Mouse (Mus musculus) testis, adult 2 months (tissue): ENCODE measurements around the gene Radil. TPM values are rescaled to one million over a fixed set of nuclear protein-coding genes. Genes with fewer than 3 reads are reported as not detected.

Experiments
- H3K27ac ChIP-seq: fragments of 200-500 bp; 2 replicates; pipeline ENCODE4 v1.5.1; 2012; ENCODE audit warnings: low read depth, low read length; ENCODE audit not compliant: control insufficient read depth, insufficient read depth
- H3K27me3 ChIP-seq: fragments of 200-500 bp; 2 replicates; pipeline ENCODE4 v1.6.1; 2012; ENCODE audit warnings: mild to moderate bottlenecking, low read length, moderate library complexity; ENCODE audit not compliant: control insufficient read depth, insufficient read depth
- H3K36me3 ChIP-seq: fragments of 200-500 bp; 2 replicates; pipeline ENCODE4 v1.6.1; 2012; ENCODE audit warnings: mild to moderate bottlenecking, low read length; ENCODE audit not compliant: control insufficient read depth, insufficient read depth
- H3K4me1 ChIP-seq: fragments of 200-500 bp; 2 replicates; pipeline ENCODE4 v1.6.1; 2012; ENCODE audit warnings: low read length; ENCODE audit not compliant: control insufficient read depth, insufficient read depth
- H3K4me3 ChIP-seq: fragments of 200-500 bp; 2 replicates; pipeline ENCODE4 v1.5.1; 2012; ENCODE audit warnings: low read depth, mild to moderate bottlenecking, low read length, moderate library complexity, mixed read lengths; ENCODE audit not compliant: control insufficient read depth
- CTCF ChIP-seq: fragments of 200-500 bp; IDR thresholded peaks from 2 replicates; pipeline ENCODE4 v1.5.1; 2012; ENCODE audit warnings: low read depth, mild to moderate bottlenecking, inconsistent platforms, low read length, moderate library complexity; ENCODE audit not compliant: control insufficient read depth, insufficient read depth, insufficient replicate concordance
- POLR2A ChIP-seq: fragments of 200-500 bp; IDR thresholded peaks from 2 replicates; pipeline ENCODE4 v1.6.1; 2012; ENCODE audit warnings: low read depth, mild to moderate bottlenecking, inconsistent platforms, low read length, moderate library complexity; ENCODE audit not compliant: control insufficient read depth
- polyA plus RNA-seq: library from polyadenylated mRNA; depleted of rRNA; stranded (reverse); fragments of >200 nt; gene quantifications from 2 replicates; pipeline ENCODE4 v1.2.3, GENCODE M21; 2012

The Radil gene
- polyA plus RNA-seq, 1 experiment = 38.2 TPM

- Histone ChIP-seq H3K4me1 (no peaks in the 10 kb centered on the region), H3K27ac (no peak overlapping the region), H3K27me3 (no peaks in the 10 kb centered on the region), H3K36me3 (no peaks in the 10 kb centered on the region; the same call in 1 of the 2 replicates), H3K4me3 (no peak overlapping the region)
- TF ChIP-seq POLR2A = no peak
- TF ChIP-seq CTCF = no peak
Observed at GRCm38 (mm10) chr5:142493307-142493706, 57.6 kb downstream of the Radil start.

GRCm38 (mm10) chr5:142489955-142490707, 60.8 kb downstream of the Radil start:
- TF ChIP-seq POLR2A (no peak), CTCF (no peak)
- Histone ChIP-seq H3K4me3 (no peak overlapping the region), H3K4me1 (no peaks in the 10 kb centered on the region; the same call in 1 of the 2 replicates), H3K36me3 (no peaks in the 10 kb centered on the region; the same call in 1 of the 2 replicates), H3K27me3 (no peaks in the 10 kb centered on the region), H3K27ac (no peak overlapping the region)

- no peaks in the 10 kb centered on the region; the same call in 1 of the 2 replicates for H3K36me3 ChIP-seq
- H3K4me1 ChIP-seq = peaks cover 3% of the 10 kb centered on the region
- H3K27me3 ChIP-seq = no peaks in the 10 kb centered on the region
- no peak overlapping the region for H3K4me3 ChIP-seq
- TF ChIP-seq POLR2A (no peak), CTCF (no peak)
- no peak overlapping the region for H3K27ac ChIP-seq
Observed at GRCm38 (mm10) chr5:142486654-142487053, 64.2 kb downstream of the Radil start.

- TF ChIP-seq POLR2A = no peak
- no peak for TF ChIP-seq CTCF
- Histone ChIP-seq H3K36me3 (no peaks in the 10 kb centered on the region; the same call in 1 of the 2 replicates), H3K27me3 (no peaks in the 10 kb centered on the region), H3K4me3 (no peak overlapping the region), H3K4me1 (peaks cover 9% of the 10 kb centered on the region), H3K27ac (no peak overlapping the region)
Observed at GRCm38 (mm10) chr5:142483581-142483980, 67.3 kb downstream of the Radil start.

- Histone ChIP-seq H3K4me3 (no peak overlapping the region), H3K27ac (no peak overlapping the region), H3K27me3 (no peaks in the 10 kb centered on the region), H3K36me3 (no peaks in the 10 kb centered on the region; the same call in 1 of the 2 replicates), H3K4me1 (peaks cover 9% of the 10 kb centered on the region)
- TF ChIP-seq CTCF = peak; percentile 82
- no peak for TF ChIP-seq POLR2A
Observed at GRCm38 (mm10) chr5:142482512-142482911, 68.4 kb downstream of the Radil start.

- Histone ChIP-seq H3K36me3 (no peaks in the 10 kb centered on the region), H3K4me3 (peak overlapping the region; percentile 14), H3K27me3 (no peaks in the 10 kb centered on the region), H3K4me1 (peaks cover 6% of the 10 kb centered on the region), H3K27ac (no peak overlapping the region)
- TF ChIP-seq POLR2A (no peak), CTCF (peak; percentile 95)
Observed at GRCm38 (mm10) chr5:142478829-142479435, 72.0 kb downstream of the Radil start.

GRCm38 (mm10) chr5:142477866-142478615, 72.9 kb downstream of the Radil start:
- TF ChIP-seq CTCF = no peak
- TF ChIP-seq POLR2A = no peak
- Histone ChIP-seq H3K4me3 (no peak overlapping the region), H3K27me3 (no peaks in the 10 kb centered on the region), H3K36me3 (no peaks in the 10 kb centered on the region), H3K27ac (no peak overlapping the region), H3K4me1 (peaks cover 6% of the 10 kb centered on the region)
